Mouse (Mus musculus) adrenal gland, postnatal 36 days (tissue): ENCODE data around the gene Lum. TPM values are rescaled to one million over a fixed set of nuclear protein-coding genes. Genes with fewer than 3 reads are reported as not detected.

Experiments
- DNase-seq, 2 experiments: peaks; one replicate each; pipeline ENCODE4 v3.0.0; 2021; ENCODE audit warnings: mixed read lengths in 1 of 2
- long read RNA-seq, 2 experiments: library from polyadenylated mRNA; stranded (forward); transcript quantifications; one replicate each; pipeline ENCODE4 v2.0.0; 2021; ENCODE audit warnings: borderline sequencing depth in 2 of 2
- total RNA-seq, 2 experiments: library from RNA; stranded (reverse); gene quantifications; 2 replicates each; pipeline ENCODE4 v1.2.3; 2021

The Lum gene
- 10 to 100 TPM; 16.6 to 22.6 TPM for total RNA-seq
- long read RNA-seq, experiment 1, transcript Lum-201 (3 exons, 2,448 nt): major isoform, 14 of 17 reads
- long read RNA-seq, experiment 1, partial matches to known transcripts: 1 of 17 reads
- long read RNA-seq, experiment 1, other reads (novel, unspliced or antisense): 2 of 17 reads
- long read RNA-seq, experiment 2, transcript Lum-201 (3 exons, 2,448 nt): major isoform, 11 of 12 reads
- long read RNA-seq, experiment 2, partial matches to known transcripts: 1 of 12 reads
- long read RNA-seq, experiment 2, other reads (novel, unspliced or antisense): 0 of 12 reads

DNA sequence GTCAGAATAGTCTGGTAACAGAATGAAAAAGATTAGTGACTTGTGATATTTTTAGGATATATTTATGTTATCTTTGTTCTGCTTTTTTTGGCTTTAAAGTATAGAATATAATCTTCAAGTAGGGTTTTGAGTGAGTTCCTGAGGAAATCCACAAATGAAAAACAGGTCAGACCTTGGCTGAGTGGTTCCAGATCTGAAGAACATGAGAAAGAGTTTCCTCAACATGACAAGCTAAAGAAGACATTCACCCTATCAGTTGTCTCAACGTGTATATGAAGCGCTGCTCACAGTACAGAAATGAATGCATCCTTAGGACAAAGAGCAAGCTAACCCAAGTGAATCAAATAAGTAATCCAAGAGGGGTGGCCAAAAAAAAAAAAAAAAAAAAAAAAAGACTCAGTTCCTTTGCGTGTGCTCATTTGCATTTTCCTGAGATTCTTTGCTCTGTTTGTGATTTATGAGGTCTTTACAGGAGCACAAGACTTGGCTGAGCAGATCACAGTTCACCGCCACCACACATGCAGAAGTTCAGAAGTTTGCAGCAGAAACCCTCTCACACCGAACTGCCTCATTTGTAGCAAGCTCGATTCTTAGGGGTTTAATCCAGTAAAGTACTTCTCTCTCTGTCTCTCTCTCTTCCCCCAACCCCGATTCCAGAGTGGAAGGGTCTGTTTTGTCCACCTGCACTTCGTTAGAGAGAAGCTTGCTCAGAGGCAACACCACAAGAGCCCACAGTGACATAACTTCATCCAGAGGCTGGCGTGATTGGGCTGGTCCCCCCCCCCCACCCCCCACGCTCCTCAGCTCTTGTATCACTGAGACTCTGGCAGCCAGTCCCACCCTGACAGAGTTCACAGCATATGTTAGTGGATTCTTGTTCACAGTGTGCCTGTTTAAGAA lies at the start of gene Lum:
Lum (plus strand) TSS at position 172 of the 900 bp plus-strand sequence.
- DNase-seq: no peak

DNA sequence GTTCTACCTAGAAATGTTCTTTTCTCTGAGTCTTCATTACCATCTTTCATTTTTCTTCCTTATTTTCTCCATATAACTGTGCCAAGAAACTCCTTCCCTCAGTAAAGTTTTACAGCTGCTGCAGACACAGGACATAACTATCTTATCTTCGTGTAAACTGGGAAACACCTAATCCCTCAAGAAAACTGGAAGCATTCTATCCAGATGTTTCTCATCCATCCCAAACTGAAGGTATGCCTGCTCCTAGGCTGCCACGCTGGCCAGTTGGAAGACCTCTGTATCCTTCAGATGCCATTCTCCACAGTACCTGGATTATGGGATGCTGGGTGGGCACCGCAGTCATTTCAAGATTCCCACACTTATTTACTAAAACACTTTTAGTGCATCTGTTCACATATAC lies 41.6 kb upstream of the Lum start:
- no peak for DNase-seq

DNA sequence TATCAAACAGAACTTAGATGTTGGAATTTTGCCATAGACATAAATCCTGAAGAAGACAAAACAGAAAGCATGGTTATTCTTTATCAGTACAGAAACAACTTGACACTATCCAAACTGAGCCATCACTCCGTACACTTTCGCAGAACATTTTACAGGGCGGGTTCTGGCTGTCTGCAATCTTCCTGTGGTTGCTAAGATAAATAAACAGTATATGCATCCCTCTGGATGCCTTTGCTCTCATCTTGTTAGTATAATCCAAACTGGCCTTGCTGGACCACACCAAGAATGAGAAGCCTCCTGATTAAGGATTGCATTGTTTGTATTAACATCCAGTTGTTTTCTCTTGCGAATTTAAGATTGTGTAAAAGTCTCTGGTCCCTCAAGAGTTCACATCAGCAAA lies 29.2 kb upstream of the Lum start:
- DNase-seq: no peak

- DNase-seq: no peak
Measured at GRCm38 (mm10) chr10:97536921-97537320, 28.0 kb upstream of the Lum start.

- no peak for DNase-seq
Measured at GRCm38 (mm10) chr10:97538202-97538601, 26.7 kb upstream of the Lum start.

DNA sequence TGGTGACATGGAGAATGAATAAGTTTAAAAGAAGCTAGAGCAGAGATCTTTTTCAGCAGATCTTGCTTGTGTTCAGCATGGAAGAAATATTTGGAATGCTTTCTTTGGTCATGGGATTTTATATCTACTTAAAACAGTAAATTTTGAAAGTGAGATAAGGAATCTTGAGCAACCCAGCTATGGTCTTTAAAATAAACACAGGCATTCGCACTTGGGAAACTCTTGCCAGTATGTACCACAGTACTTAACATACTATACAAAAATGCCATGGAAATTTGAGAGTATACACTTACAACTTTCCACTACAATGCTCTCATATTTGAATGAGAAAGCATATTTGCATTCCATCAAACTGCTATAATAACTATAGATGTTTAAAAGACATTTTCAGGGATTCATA lies 17.2 kb upstream of the Lum start:
- DNase-seq: no peak

DNA sequence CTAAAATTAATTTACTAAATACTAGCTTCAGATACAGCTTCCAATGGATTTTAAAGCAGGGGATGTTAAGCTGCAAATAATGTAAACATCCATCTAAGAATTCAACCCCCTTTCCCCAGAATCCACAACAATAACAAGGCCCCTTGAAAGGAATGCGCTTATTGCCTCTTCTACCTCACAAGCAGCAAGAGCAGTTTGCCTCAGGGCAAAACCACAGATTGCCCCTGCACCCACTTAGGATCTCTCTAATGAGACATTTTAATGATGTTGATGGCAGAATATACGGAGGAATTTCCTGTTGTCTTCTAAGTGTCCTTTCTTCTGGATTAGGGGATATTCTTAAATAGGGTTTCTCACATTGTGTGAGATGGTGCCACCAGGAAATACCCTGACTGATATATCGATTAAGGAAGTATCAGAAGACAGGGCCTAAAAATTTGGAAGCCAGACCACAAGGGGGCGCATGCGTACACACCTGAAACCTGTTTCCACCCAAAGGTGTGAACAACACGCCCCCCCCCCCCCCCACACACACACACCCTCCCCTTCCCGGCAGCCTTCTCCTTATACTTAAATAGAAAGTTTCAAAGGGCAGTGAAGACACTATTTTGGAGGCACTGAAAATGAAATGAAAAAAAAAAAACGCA lies 2.7 kb downstream of the Lum start:
- DNase-seq: peak; percentile 17 to 28

GRCm38 (mm10) chr10:97582543-97583231 lies 17.8 kb downstream of the Lum start:
- no peak for DNase-seq

- DNase-seq: no peak
Measured at GRCm38 (mm10) chr10:97584176-97584575, 19.2 kb downstream of the Lum start.

DNA sequence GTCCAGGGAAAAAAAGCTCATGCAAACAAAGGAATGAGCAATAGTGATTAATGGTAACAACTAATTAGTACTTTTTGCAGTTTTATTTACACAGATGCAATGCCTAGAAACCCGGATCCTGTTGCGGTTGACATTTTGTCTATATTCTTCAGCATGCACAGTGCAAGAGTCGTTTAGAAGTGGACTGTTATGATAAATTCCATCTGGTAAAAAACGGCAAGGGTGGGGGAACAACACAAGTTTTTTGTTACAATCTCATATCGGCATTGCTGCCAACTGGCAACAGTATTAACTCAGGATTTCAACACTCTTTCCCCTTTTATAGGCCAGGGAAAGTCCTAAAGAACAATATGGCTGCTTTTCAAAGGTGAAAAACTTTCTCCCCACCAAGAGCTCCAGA lies 22.2 kb downstream of the Lum start:
- no peak for DNase-seq

- DNase-seq: no peak
Measured at GRCm38 (mm10) chr10:97589574-97589973, 24.6 kb downstream of the Lum start.

DNA sequence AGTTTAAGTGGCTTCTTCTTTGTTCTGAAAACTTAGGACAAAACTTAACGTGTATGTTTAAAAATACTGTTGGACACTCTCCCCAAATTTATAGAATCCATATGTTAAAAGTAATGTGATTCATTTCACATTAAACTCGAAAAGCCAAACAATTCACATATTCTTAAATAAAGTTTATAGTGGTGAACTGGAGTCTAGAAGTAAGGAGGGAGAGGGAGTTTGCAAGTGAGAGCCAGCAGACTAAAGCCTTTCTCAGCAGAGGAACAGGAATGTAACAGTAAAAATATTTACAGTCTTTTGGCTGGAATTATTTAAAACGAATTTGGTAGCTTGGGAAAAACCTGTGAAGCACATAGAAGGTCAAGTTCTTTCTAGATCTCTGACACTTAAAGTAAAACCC lies 26.1 kb downstream of the Lum start:
- no peak for DNase-seq

- DNase-seq: no peak
Measured at GRCm38 (mm10) chr10:97591685-97592084, 26.8 kb downstream of the Lum start.

DNA sequence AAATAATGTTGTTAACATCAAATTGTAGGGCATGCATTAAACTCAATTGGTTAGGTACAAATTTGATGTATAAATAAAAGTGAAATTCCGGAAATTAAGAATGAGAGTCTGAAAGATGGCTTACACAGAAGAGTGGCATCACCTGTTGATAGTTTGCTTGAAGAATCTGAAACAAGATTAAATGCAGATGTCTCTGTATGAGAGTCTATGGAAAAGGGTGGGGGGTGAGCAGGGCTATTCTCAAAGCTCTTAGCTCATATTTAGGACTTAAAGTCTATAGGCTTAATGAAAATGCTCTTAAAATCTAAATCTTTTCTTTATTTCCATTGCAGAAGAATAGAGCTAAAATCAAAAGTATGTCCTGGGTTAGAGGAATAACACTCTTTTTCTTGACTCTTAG lies 30.8 kb downstream of the Lum start:
- no peak for DNase-seq

DNA sequence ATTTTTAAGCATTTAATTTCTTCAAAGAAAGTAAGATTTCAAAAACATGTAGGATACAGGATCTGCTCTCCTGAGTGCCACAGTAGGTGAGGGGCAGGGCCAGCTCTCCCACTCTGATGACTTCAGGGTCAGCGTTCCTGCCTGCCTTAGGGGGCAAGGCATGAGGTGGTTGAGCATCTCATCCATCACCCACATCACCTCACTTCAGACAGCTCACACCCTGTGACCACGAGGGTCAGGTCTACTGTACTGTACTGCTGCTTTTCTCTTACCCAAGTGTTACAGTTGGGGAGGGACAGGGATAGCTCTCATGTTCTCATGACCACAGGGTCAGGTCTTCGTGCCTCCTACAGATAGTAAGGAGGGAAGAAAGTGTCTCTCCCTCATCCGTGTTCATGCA lies 36.8 kb downstream of the Lum start:
- no peak for DNase-seq

GRCm38 (mm10) chr10:97603256-97603655 lies 38.3 kb downstream of the Lum start:
- no peak for DNase-seq

DNA sequence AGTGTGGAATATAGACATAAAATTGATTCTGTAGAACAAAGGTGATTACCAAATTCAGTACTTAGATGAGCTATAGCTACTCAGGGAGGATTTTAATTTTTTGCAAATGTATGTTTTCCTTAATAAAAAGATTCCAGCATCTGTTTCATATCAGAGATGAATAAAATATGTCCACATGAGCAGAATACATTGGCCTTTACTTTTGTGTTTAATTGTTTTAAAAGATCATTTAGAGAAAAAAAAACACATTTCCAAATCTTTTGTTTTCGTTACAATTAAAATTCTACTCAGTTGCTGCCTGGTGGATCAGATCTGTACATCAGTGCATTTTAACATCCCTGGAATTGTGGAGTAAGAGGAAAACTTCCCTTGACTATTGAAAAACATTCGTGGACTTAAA lies 41.7 kb downstream of the Lum start, which contains the start of gene Kera:
Kera (plus strand) TSS at position 301 of the 400 bp plus-strand sequence.
- DNase-seq: no peak

Other genes starting within 250 kb of the Lum start
- gene Dcn, start 85.5 kb upstream of the Lum start, total RNA-seq: 100 to 1,000 TPM; 180 to 239 TPM
- not detected for gene Kera, start 41.8 kb downstream of the Lum start, total RNA-seq
- under 1 TPM; 0.36 to 0.63 TPM for gene Epyc, start 78.9 kb downstream of the Lum start, total RNA-seq
- gene Ccer1, start 127.9 kb downstream of the Lum start, total RNA-seq: not detected
- gene C030005K15Rik, start 161.6 kb downstream of the Lum start, total RNA-seq: not detected